Mouse (Mus musculus) colon, adult 2 months (tissue): ENCODE data around the gene Nadk. TPM values are rescaled to one million over a fixed set of nuclear protein-coding genes. Genes with fewer than 3 reads are reported as not detected.

Experiments
- polyA plus RNA-seq: library from polyadenylated mRNA; depleted of rRNA; stranded (reverse); fragments of >200 nt; gene quantifications from 2 replicates; pipeline ENCODE4 v1.2.3, GENCODE M21; 2012; rRNA removed

Gene Nadk
- polyA plus RNA-seq = 145 and 155 TPM in 2 replicates

DNA sequence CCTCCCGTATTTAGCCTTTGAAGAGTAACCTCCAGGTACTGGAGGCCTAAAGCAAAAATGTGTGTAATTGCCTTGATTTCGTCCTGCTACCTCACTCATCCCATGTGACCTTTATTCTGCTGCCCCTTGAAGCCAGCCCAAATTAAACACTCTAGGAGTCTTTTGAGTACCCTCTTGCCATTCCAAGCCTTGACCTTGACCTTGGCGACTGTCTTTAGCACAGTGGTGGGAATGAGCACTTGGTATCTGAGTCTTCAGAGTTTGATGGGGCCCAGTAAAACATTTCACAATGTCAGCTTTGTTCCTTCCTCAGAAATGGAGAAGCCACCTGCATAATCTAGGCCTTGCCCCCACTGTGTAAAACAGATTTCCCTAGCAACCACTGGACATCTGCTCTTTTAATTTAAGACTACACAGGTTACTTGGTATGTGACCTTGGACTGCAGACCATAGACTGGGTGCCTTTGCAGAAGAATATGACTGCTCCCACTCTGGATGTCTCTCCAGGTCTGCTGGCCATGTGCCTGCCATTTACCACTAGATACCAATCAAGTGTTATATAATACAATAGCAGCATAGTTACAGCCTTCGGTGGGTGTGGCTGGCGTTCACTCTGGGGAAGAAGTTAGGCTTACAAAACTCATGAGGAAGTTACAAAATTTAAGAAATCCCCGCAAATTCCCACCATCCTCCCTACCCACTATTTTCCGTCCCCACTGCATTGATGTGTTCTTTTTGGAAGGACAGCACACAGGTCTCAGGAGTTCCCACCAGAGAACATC is at the start of gene Nadk:
TSS of gene Nadk (plus strand) at position 718 of the 782 bp plus-strand sequence.

DNA sequence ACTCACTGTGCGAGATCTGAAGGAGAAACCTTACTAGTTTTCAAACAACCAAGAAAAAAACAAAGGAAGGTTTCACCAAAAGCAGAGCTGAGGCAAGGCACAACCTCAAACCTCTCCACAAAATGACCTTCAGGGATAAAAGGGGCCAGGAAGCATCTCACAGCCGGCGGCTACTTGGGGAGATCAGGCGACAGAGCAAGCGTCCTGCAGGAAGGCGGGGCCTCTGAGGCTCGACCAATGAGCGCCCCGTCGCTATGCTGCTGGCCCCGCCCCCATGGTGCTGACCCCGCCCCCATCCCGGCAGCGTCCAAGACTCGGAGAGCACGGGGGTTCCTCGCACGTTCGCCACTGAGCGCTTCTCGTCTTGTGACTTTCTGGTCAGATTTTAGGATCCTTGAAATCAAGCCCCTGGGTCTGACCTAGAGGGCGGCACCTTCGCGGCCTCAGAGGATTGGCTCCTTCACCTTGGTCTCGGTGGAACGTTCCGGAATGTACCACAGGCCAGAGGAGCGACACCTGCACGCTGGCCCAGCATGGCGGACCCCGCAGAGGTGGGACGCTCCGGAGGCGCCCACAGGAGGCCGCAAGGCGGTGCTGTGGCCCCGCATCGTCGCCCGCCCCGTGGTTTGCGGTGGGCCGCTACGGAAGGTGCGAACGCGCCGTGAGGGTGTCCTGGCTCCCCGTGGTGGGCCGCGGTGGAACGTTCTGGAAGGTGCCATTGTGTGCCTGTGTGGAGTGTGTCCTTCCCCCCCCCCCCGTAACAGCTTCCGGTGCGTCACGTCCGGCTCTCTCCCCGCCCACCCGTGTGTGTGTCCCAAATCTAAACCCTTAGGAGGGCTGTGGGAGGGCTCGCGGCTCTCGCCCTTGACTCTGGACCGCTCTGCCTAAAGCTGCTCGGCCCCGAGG is 39.2 kb downstream of the Nadk start, which contains the start of gene Slc35e2:
TSS of gene Slc35e2 (plus strand) at position 326 of the 906 bp plus-strand sequence.

DNA sequence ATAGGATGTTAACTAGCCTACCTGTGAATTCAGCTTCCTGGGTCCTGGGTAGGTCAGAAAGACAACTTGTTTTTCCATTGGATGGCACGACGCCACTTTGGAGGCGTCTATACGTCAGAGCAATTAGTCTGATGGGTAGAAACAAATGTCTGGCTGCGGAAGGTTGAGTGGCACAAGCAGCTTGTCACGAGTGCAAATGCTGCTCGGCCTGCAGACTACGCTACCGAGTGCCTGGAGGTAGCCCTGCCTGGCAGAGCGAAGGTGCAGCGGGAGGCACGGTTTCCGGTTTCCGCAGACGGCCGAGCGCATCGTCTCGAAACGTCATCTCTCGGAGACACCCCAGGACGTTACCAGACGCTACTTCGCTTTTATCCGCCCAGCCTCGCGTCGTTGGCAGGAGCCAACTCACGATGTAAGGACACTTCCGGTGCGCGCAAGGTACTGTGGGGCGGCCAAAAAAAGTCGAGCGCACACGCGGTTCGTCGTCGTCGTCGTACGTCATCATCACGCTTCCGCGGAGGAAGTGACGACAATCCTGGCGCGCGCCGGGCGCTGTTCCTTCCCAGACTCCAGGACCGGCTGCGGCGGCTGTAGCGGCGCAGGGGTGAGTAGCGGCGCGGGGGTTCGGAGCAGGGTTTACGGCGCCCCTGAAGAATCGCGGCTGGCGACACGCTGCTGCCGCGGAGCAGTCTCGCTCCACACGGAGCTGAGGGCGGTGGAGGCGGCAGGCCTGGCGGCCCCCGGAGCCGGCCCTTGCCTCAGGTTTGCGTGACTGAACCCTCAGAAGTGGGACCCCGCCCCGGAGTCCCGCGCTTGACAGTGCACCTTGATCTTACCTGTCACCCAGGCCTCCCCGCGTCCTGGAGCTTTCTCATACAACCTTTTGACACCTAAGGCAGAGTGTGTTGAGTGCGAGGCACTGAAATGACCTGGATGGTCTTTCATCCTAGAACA is 62.4 kb downstream of the Nadk start, which contains the start of gene Cdk11b:
TSS of gene Cdk11b (plus strand) at position 517 of the 954 bp plus-strand sequence.

Other genes starting within 250 kb of the Nadk start
- 50.9 and 52.5 TPM in 2 replicates for gene Prkcz, start 201.0 kb upstream of the Nadk start, polyA plus RNA-seq
- 0.32 and 1.7 TPM in 2 replicates for gene Gabrd, start 164.3 kb upstream of the Nadk start, polyA plus RNA-seq
- 0.49 and 1.0 TPM in 2 replicates for gene Cfap74, start 153.2 kb upstream of the Nadk start, polyA plus RNA-seq
- gene Tmem52, start 93.3 kb upstream of the Nadk start, polyA plus RNA-seq = 3.4 and 4.0 TPM in 2 replicates
- gene Gnb1, start 71.0 kb upstream of the Nadk start, polyA plus RNA-seq = 543 and 624 TPM in 2 replicates
- gene Slc35e2, start 39.0 kb downstream of the Nadk start, polyA plus RNA-seq = 4.9 and 7.6 TPM in 2 replicates
- 17.2 and 18.7 TPM in 2 replicates for gene Cdk11b, start 62.5 kb downstream of the Nadk start, polyA plus RNA-seq
- not detected in 2 replicates for gene Gm10563, start 83.0 kb downstream of the Nadk start, polyA plus RNA-seq
- 43.5 and 50.1 TPM in 2 replicates for gene Mmp23, start 91.0 kb downstream of the Nadk start, polyA plus RNA-seq
- 76.0 and 94.4 TPM in 2 replicates for gene Mib2, start 106.8 kb downstream of the Nadk start, polyA plus RNA-seq
- 12.5 and 15.8 TPM in 2 replicates for gene Fndc10, start 132.0 kb downstream of the Nadk start, polyA plus RNA-seq
- gene Ssu72, start 142.4 kb downstream of the Nadk start, polyA plus RNA-seq = 161 and 190 TPM in 2 replicates
- 1.1 and 1.6 TPM in 2 replicates for gene Tmem240, start 172.4 kb downstream of the Nadk start, polyA plus RNA-seq
- gene Atad3a, start 198.7 kb downstream of the Nadk start, polyA plus RNA-seq = 91.7 and 122 TPM in 2 replicates
- 17.4 and 17.5 TPM in 2 replicates for gene Vwa1, start 212.3 kb downstream of the Nadk start, polyA plus RNA-seq
- gene Tmem88b, start 223.5 kb downstream of the Nadk start, polyA plus RNA-seq = 0.35 and 0.52 TPM in 2 replicates
- gene Ankrd65, start 228.1 kb downstream of the Nadk start, polyA plus RNA-seq = not detected in 2 replicates
- gene Mrpl20, start 240.5 kb downstream of the Nadk start, polyA plus RNA-seq = 46.5 and 51.8 TPM in 2 replicates